Mouse (Mus musculus) olfactory bulb, adult 2 months (tissue): ENCODE data around the gene Aoah.

Source experiments
- CTCF ChIP-seq: fragments of 200-500 bp; IDR thresholded peaks from 2 replicates; pipeline ENCODE4 v1.5.1; 2012; ENCODE audit warnings: low read depth, mild to moderate bottlenecking, low read length, moderate library complexity; ENCODE audit not compliant: insufficient read depth
- POLR2A ChIP-seq: fragments of 200-500 bp; IDR thresholded peaks from 2 replicates; pipeline ENCODE4 v1.6.1; 2012; ENCODE audit warnings: mild to moderate bottlenecking, low read depth, low read length, moderate library complexity; ENCODE audit not compliant: insufficient read depth

DNA sequence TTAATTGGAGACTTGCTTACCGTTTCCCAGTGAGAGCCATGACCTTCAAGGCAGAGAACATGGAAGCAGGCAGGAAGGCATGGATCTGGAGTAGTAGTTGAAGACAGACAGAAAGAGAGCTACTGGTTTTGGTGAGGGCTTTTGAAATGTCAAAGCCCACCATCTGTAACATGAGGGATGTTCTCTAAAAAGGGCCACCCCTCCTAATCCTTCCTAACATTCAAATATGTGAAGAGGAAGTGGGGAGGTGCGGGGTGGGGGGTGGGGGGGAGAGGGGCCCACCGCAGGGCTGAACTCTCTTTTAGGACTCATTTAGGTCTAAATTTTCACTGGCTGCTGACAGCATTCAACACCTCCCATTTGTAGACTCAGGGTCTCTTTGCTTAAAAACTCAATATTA lies 5.9 kb downstream of the Aoah start:
- no peak for TF ChIP-seq POLR2A
- no peak for TF ChIP-seq CTCF
